ENCODE assay signal across 9 mouse cellular contexts in the genomic region with DNA sequence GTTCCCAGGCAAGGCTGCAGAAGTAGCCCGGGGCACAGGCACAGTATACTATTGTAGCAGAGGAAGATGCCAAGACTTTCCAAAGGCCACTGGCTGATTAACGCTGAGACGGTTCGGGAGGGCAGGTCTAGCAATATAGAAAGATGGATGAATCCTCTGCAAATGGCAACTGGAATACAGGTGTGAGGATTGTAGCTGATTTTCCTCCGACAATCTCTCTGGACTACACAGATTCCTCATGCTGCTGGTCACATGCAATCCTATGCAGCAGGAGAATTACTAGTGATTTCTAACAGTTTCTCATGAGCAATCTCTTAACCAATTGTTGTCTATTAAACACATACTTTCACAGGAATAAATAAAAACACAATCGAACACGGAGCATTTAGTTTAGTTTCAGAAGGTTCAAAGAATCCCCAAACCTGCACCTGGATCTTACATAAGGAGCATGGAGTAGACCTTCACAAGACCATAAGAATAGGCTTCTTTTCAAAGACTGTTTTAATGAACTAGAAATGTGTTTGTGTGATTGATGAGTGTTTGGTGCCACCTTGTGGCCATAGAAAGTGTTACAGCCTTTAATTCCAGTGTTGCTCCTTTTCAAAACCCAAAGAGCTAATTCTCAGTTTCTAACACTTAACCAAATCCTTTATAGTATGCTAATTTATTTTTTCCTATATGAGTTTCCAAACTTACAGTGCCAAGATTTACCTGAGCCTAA.
DNase-seq lines count a peak whose midpoint lies in the region; ATAC-seq and TF ChIP-seq lines count a peak whose summit lies in the region.
"Had no signal": no experiment of that assay in that cellular context is flagged by ENCODE, and none has a peak within 500 bp of the region (broad histone marks: within the 10 kb centered on the region; RNA-seq: fewer than 3 reads in every experiment).

No protein-coding gene starts in this region.

- no peaks in the 10 kb centered on the region for H3K4me1 ChIP-seq in liver, embryonic 14.5 days (replicated peaks; ENCODE audit: control insufficient read depth in 2 of 2, insufficient read depth in 2 of 2, low read length in 1 of 2)
- H3K4me1 ChIP-seq in liver, embryonic 11.5 days (replicated peaks; ENCODE audit: control insufficient read depth, insufficient read depth, low read length): no peaks in the 10 kb centered on the region
- H3K4me1 ChIP-seq in hindbrain, embryonic 16.5 days (ENCODE audit: control insufficient read depth, insufficient read depth, low read depth, low read length): no peaks in the 10 kb centered on the region
- no peaks in the 10 kb centered on the region for H3K4me1 ChIP-seq in neural tube, embryonic 15.5 days

- no peak for ATAC-seq in liver, embryonic 14.5 days (ENCODE audit: insufficient read depth)
- no peak for ATAC-seq in liver, embryonic 11.5 days (replicated peaks; ENCODE audit: low FRiP score)
- ATAC-seq in hindbrain, embryonic 16.5 days: peak; percentile 67; the same call in 1 of the 2 replicates
- peak; percentile 63; the same call in 1 of the 2 replicates for ATAC-seq in neural tube, embryonic 15.5 days (ENCODE audit: low FRiP score)

- TF ChIP-seq CTCF in liver, embryonic 14.5 days (IDR thresholded peaks at IDR 0.05; ENCODE audit: low read depth): peak; percentile 59

- H3K4me2 ChIP-seq in liver, embryonic 14.5 days (ENCODE audit: low read depth): no peak overlapping the region
- no peak overlapping the region for H3K4me2 ChIP-seq in liver, embryonic 11.5 days
- no peak overlapping the region for H3K4me2 ChIP-seq in hindbrain, embryonic 16.5 days (ENCODE audit: low read length)
- H3K4me2 ChIP-seq in neural tube, embryonic 15.5 days: no peak overlapping the region

- no peak overlapping the region for H3K27ac ChIP-seq in liver, embryonic 14.5 days
- no peak overlapping the region for H3K27ac ChIP-seq in liver, embryonic 11.5 days (ENCODE audit: low read depth, low read length)
- no peak overlapping the region for H3K27ac ChIP-seq in hindbrain, embryonic 16.5 days (ENCODE audit: low read depth, low read length)
- H3K27ac ChIP-seq in neural tube, embryonic 15.5 days (replicated peaks): no peak overlapping the region

- DNase-seq in liver, embryonic 14.5 days (ENCODE audit: low read depth in 3 of 3, low spot score in 3 of 3): peak in 2 of 3 experiments; percentile 0 to 9
- DNase-seq in liver, embryonic 11.5 days (ENCODE audit: low spot score): no peak
- peak; percentile 68 for DNase-seq in adipocyte (ENCODE audit: low spot score)
- peak; percentile 82 for DNase-seq in embryo, embryonic 10.5 days (ENCODE audit: low spot score)
- peak; percentile 24 to 62 for DNase-seq in left cerebral cortex, postnatal 36 days (ENCODE audit: low spot score in 2 of 2)
- DNase-seq in gastrocnemius, postnatal 36 days: no peak

- WGBS in liver, embryonic 14.5 days (ENCODE audit: insufficient replicate concordance): 49% methylated on average over 7 of the region's 7 CpGs
- 69% methylated on average over 7 of the region's 7 CpGs for WGBS in liver, embryonic 11.5 days
- WGBS in hindbrain, embryonic 16.5 days: 68% methylated on average over 7 of the region's 7 CpGs
- whole genome bisulfite sequencing in neural tube, embryonic 15.5 days: 72% methylated on average over 7 of the region's 7 CpGs

- intact Hi-C loops in left cerebral cortex, postnatal 36 days (cut with DNase I): loop anchor here (5.0 kb wide), 1 partner anchor 1306 kb away; the partner anchor contains the start of gene Tfap2b
- intact Hi-C loops in gastrocnemius, postnatal 36 days (cut with DNase I): loop anchor here (5.0 to 10.0 kb wide), 2 partner anchors 201 to 1309 kb away; partner anchors contain the start of gene Tfap2b

- no peak overlapping the region for H3K4me3 ChIP-seq in liver, embryonic 14.5 days (ENCODE audit: insufficient read depth in 1 of 2, low read depth in 2 of 2, low read length in 2 of 2)
- no peak overlapping the region for H3K4me3 ChIP-seq in liver, embryonic 11.5 days (ENCODE audit: low read depth, low read length)
- no peak overlapping the region for H3K4me3 ChIP-seq in hindbrain, embryonic 16.5 days (ENCODE audit: low read length)
- no peak overlapping the region for H3K4me3 ChIP-seq in neural tube, embryonic 15.5 days (replicated peaks)
- H3K4me3 ChIP-seq: myocyte had no signal

- H3K9me3 ChIP-seq in liver, embryonic 14.5 days (ENCODE audit: control insufficient read depth, low read length): no peaks in the 10 kb centered on the region
- no peaks in the 10 kb centered on the region for H3K9me3 ChIP-seq in liver, embryonic 11.5 days (ENCODE audit: control insufficient read depth, low read length)
- no peaks in the 10 kb centered on the region for H3K9me3 ChIP-seq in hindbrain, embryonic 16.5 days (ENCODE audit: control insufficient read depth, low read length)
- H3K9me3 ChIP-seq in neural tube, embryonic 15.5 days (replicated peaks): no peaks in the 10 kb centered on the region

- H3K9ac ChIP-seq in liver, embryonic 14.5 days (replicated peaks): no peak overlapping the region
- no peak overlapping the region for H3K9ac ChIP-seq in liver, embryonic 11.5 days (ENCODE audit: low read depth, low read length)
- no peak overlapping the region for H3K9ac ChIP-seq in hindbrain, embryonic 16.5 days (ENCODE audit: low read depth, low read length)
- H3K9ac ChIP-seq in neural tube, embryonic 15.5 days (replicated peaks): no peak overlapping the region

- no peaks in the 10 kb centered on the region for H3K36me3 ChIP-seq in liver, embryonic 14.5 days (replicated peaks; ENCODE audit: control insufficient read depth, insufficient read depth, low read depth)
- H3K36me3 ChIP-seq in liver, embryonic 11.5 days (ENCODE audit: control insufficient read depth, insufficient read depth, low read length): no peaks in the 10 kb centered on the region
- no peaks in the 10 kb centered on the region for H3K36me3 ChIP-seq in hindbrain, embryonic 16.5 days (ENCODE audit: control insufficient read depth, insufficient read depth, low read length)
- H3K36me3 ChIP-seq in neural tube, embryonic 15.5 days: no peaks in the 10 kb centered on the region

- TF ChIP-seq EP300 in liver, embryonic 14.5 days (IDR thresholded peaks at IDR 0.05; ENCODE audit: low read depth): no peak

- H3K27me3 ChIP-seq in liver, embryonic 14.5 days (ENCODE audit: control insufficient read depth, insufficient read depth, low read length): no peaks in the 10 kb centered on the region
- no peaks in the 10 kb centered on the region for H3K27me3 ChIP-seq in liver, embryonic 11.5 days (replicated peaks; ENCODE audit: control insufficient read depth, insufficient read depth, low read length)
- no peaks in the 10 kb centered on the region for H3K27me3 ChIP-seq in hindbrain, embryonic 16.5 days (replicated peaks; ENCODE audit: control insufficient read depth, insufficient read depth, low read length)
- no peaks in the 10 kb centered on the region for H3K27me3 ChIP-seq in neural tube, embryonic 15.5 days (replicated peaks)

Comparison
In these comparisons a context has a peak if more than half of its experiments do, and no peak if none do; other contexts are left out.
1. DNase-seq: peak in liver, embryonic 14.5 days (2 of 3), adipocyte (single experiment), embryo, embryonic 10.5 days (single experiment) and left cerebral cortex, postnatal 36 days (2 of 2); none in liver, embryonic 11.5 days (single experiment) and gastrocnemius, postnatal 36 days (0 of 2).
2. ATAC-seq: peak in hindbrain, embryonic 16.5 days (single experiment) and neural tube, embryonic 15.5 days (single experiment); none in liver, embryonic 14.5 days (single experiment) and liver, embryonic 11.5 days (single experiment).